Mouse (Mus musculus) heart, postnatal 14 days (tissue): ENCODE measurements at regions not wholly inside any gene's neighbourhood (a gene's known extent, or its start where the extent isn't known, plus 50 kb on each side); places are given as distances from the start of the nearest gene placed in this dataset.

Source experiments
- DNase-seq, 2 experiments: peaks; one replicate each; pipeline ENCODE4 v3.0.0; 2021 to 2022
- intact Hi-C: fragments of 180-260 bp; cut with DNase I; formaldehyde crosslinking; loops from one replicate; pipeline ENCODE4 v1.15.1; 2025

DNA sequence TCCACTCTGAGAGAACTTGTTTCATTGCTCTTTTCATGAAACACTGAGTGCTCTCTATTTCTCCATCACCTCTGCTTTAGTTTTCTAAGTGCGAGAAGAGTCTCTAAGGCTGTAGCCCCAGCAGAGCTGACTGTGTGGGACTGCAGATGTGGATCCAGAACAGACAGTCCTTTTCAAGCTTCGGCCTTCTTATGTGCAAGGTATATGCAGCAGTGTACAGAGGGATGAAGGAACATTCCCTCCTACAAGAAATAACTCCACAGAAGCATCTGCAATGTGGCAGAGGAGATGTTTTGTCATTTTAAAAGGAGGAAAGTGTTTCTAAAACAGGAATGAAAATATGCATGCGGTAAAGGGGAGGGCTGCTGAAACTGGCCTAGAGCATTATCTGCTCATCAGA lies 106.7 kb upstream of the Syndig1 start:
- intact Hi-C loops: no loop called here
- no peak for DNase-seq

DNA sequence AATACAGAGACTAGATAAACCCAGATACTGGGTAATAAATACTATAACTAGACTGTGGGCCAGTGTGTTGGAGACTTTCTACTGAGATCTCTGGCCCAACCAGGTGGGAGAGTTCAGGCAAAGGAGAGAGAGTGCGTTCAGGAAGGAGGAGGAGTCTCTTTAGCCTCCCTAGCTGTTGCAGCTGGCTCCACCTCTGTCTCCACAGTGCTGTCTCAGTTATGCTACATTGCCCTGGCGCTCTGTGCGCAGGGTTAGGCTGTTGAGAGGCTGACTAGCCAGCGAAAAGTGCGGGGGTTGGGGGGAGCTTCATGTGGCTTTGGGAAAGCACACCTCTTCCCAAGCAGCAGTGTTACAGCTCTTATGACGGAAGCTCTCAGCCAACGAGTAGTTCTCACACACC lies 104.7 kb upstream of the Syndig1 start:
- intact Hi-C loops: no loop called here
- no peak for DNase-seq

DNA sequence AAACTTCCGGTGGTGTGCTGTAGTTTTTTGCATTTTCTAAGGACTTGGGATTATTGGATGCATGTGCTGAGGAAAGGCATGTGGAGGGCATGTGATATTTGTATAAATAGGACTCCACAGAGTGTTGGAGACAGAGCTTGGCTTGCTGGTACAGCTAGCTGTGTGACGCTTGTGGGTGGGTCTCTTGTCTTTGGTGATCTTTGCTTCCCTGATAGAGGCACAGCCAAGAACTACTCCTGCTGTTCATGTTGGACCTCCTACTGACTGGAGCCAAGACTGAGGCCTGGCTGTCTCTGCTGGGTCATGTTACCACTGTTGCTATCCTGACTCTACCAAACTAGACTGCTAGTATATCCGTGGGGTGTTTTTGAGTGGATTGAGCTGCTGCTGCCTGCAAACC lies 103.1 kb upstream of the Syndig1 start:
- intact Hi-C loops: no loop called here
- DNase-seq: no peak

DNA sequence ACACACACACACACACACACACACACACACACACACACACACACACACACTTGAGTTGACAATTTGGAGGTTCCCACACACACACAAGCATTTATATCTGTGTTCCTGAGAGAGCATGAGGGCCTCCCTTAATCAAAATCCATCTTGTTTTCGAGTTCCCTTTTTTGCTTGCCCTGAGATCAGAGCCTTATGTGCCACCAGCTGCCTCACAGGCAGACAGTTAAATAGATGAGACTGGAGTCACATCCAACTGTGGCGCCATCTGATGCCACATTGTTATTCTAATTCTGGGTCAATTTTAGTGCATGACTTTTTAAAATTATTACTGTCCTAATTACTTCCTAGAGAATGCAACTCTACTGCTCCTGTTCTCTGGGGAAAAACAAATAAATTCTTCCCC lies 91.2 kb upstream of the Syndig1 start:
- no peak for DNase-seq
- intact Hi-C loops: no loop called here

DNA sequence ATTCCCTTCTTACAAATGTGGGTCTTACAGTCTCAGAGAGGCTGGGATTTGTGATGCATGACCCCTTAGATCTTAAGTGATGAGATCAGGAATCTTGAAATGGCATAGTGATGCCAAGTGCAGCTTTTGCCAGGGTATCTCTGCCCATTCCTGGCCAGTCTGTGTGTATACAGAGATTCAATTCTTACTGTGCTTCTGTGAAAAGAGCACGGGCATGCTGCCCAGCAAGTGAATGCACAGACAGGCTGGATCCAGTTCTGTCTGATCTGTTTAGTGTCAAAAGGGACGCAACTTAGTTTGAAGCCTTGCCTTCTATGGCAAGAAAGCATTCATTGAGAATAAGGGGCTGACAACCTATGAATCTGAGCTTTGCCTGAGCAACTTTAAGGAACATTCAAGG lies 89.1 kb upstream of the Syndig1 start:
- DNase-seq: no peak
- intact Hi-C loops: no loop called here

DNA sequence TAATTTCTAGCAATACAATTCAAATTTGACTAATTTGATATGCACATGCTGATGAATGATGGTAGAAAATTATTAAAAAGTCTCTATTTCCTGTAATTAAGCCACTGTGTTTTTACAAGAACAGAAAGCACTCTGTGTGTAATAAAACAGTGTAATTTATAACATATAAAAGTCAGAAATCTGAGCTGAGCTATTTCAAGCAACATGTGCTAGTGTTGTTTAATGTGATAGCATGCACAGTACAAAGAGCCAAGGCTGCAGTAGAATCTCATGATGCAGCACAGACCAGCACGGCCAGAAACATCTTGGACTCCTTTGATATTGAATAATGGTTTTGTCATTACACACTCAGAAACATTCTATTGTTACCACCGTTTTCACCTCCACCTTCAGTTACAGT lies 86.3 kb upstream of the Syndig1 start:
- no peak for DNase-seq
- intact Hi-C loops: no loop called here

DNA sequence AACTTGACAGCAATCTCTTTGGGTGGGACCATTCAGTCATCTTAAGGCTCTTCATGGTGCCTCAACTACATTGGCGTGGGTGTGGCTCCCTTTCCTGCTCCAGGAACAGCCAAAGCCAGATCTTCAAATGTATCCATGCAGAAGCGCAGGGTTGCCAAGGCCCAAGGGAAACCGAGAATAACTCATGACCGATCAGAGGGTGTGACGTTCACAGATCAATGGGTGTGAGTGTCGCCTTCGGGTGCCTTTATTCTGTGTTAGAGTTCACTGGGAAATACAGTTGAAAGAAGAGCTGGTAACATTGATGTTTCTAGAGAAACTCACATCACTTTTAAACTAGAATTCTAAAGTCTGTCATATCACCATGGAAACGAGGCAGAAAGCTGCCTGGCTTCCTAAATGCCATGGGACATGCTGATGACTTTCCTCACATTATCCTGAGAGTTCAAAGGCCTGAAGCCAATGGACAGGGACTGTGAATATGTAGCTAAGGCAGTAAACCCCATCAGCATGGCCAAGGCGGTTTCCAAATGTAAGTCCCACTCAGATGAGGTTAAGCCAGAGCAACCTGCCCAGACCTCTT lies 80.7 kb upstream of the Syndig1 start:
- no peak for DNase-seq
- intact Hi-C loops: no loop called here

DNA sequence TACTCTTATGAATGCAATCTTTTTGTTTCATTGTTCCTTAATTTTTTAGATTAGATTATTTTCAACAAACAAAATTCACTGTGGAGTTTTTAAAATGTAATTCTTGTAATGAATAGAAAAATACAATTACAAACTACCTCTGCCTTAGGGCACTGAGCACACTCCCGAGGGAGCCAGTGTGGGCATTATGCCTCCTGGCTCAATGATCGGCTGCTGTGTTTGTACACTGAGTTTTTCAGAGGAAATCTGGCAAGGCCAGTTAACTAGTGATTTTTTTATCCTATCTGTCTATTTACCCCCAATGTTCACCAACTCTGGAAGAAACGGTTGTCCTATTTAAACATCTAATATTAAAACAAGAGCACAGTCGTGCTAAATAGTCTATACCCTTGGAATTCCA lies 69.9 kb upstream of the Syndig1 start:
- no peak for DNase-seq
- intact Hi-C loops: no loop called here

DNA sequence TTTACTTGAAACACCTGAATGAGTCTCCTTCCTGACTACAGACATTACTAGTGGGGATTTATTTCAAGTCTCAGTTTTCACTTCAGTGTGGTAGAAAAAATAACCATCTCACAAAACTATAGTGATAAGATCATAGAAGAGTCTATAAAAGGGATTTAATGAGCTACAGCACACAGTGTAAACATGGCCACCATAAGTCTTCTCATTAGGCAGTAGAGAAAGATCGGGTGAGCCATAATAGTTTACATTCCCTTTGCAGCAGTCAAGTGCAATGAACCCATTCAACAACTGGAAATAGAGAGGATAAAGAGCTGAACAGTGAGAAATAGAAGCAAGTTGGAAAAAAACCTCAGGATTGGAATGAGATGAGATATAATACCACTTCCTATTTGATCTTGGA lies 65.1 kb upstream of the Syndig1 start:
- no peak for DNase-seq
- intact Hi-C loops: no loop called here

DNA sequence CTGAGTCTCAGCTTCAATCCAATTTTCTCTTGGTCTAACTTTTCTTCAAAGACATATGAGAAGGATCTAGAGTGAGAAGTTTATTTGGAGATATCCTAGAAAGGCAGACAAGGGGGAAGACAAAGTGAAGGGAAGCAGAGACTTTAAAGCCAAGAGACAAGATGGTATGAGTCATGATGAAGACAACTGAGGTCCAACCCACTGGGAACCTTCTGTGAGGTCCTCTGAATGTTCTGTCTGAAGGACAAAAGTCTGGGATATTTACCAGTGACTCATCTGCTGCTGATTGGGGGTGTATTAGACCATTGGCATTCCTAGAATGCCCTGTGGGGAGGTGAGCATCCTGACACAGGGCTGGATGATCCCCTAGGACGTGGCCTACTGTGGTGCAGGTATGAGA lies 61.0 kb upstream of the Syndig1 start:
- intact Hi-C loops: no loop called here
- no peak for DNase-seq

DNA sequence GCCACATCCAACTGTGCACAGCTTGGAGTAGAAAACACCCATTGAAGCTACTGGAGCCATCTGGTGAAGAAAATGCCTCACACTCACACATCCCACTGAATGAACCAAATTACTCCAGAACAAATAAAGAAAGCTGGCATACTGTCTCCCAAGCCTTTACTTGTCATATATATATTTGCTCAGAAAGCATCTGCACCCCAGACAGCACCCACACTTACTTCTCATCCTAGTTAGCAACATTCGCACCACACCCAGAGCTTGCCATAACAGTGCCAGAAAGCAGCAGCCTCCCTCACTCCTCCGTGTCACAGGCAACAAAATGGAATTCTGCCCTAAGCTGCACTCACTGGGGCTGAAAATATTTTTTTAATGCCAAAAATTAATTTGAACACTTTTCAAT lies 60.5 kb upstream of the Syndig1 start:
- no peak for DNase-seq
- intact Hi-C loops: no loop called here

DNA sequence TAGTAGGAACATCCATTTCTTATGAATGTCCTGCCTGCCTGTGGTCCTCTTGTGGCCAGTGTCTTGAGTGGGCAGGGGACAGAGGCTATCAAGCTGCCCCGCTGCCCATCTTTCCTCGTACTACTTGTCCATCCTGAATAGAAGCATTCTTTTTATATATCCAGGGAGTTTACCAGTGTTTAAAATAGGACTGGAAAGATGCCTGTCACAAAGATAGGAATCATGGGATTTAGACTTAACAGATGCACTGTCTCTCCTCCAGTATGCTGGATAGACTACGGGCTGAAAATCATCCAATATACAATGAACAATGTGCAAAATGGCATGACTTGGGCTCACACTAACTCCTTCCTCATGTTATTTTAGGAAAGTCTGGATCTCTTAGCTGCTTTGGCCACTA lies 51.7 kb upstream of the Syndig1 start:
- intact Hi-C loops: no loop called here
- no peak for DNase-seq
